Mouse (Mus musculus) brown adipose tissue, adult 24 weeks (tissue): Measurements from ENCODE around the gene Fam57b. TPM values are rescaled to one million over a fixed set of nuclear protein-coding genes. Genes with fewer than 3 reads are reported as not detected.

Experiments used
- H3K27ac ChIP-seq: fragments of 200-500 bp; replicated peaks from 2 replicates; pipeline ENCODE4 v1.5.1; 2012; ENCODE audit warnings: low read depth, mild to moderate bottlenecking, low read length
- H3K4me1 ChIP-seq: fragments of 200-500 bp; 2 replicates; pipeline ENCODE4 v1.6.1; 2012; ENCODE audit warnings: low read length, mixed read lengths; ENCODE audit not compliant: control insufficient read depth, insufficient read depth, insufficient read length
- H3K4me3 ChIP-seq: fragments of 200-500 bp; 2 replicates; pipeline ENCODE4 v1.5.1; 2012; ENCODE audit warnings: low read depth, mild to moderate bottlenecking, low read length, moderate library complexity; ENCODE audit not compliant: insufficient read depth
- polyA plus RNA-seq: library from polyadenylated mRNA; stranded (reverse); fragments of >200 nt; gene quantifications from 2 replicates; pipeline ENCODE4 v1.2.4, GENCODE M21; 2012; ENCODE audit not compliant: missing spikeins, insufficient read depth, insufficient read length

The Fam57b gene
- 50.7 and 63.7 TPM in 2 replicates for polyA plus RNA-seq

- H3K4me3 ChIP-seq = peak within 1 kb of the TSS; percentile 90
- H3K27ac ChIP-seq = peak within 1 kb of the TSS; percentile 97
- H3K4me1 ChIP-seq = no peaks in the 10 kb centered on the region; the same call in 1 of the 2 replicates
These were observed at the start of gene Fam57b for GRCm38 (mm10) chr7:126797411-126798126. TSS of gene Fam57b (plus strand) at chr7:126797668.

DNA sequence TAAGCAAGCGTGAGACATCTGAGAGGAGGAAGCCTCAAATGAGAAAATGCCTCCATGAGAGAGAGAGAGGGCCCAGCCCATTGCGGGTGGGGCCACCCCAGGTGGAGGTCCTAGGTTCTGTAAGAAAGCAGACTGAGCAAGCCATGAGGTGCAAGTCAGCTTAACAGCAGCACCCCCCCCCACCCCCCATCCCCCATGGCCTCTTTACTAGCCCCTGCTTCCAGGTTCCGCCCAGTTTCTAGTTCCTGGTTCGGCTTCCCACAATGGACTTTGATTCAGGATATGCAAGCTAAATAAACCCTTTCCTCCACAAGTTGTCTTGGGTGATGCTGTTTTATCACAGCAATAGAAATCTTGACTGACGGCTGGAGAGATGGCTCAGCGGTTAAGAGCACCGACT is 48.6 kb upstream of the Fam57b start:
- H3K4me1 ChIP-seq = no peaks in the 10 kb centered on the region
- H3K27ac ChIP-seq = peak overlapping the region; percentile 56; the same call in 1 of the 2 replicates
- no peak overlapping the region for H3K4me3 ChIP-seq

DNA sequence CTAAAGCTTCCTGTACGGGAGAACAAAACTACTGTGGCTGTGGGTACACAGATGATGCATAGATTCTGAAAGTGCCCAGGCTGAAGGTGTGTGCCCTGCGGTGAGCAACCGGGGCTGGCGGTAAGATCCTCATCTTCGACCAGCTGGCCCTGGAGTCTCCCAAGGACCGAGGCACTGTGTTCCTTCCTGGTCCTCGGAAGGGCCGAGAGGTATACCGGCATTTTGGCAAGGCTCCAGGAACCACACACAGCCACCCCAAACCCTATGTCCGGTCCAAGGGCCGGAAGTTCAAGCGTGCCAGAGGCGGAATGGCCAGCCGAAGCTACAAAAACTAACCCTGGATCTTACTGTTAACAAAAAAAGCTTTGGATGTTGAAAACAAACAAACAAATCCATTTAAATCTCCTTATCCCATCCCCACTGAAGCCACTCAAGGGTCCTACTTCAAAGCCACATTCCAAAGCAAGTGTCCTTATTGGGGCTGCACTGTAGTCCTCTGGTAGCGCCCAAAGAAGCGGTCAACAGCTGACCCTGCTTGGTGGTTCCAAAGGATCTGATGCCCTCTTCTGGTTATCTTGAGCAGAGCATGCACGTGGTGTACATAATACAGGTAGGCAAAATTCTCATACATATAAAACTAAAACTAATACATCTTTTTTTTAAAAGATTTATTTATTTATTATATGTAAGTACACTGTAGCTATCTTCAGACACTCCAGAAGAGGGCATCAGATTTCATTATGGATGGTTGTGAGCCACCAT is 47.7 kb upstream of the Fam57b start:
- no peak overlapping the region for H3K4me3 ChIP-seq
- H3K4me1 ChIP-seq = no peaks in the 10 kb centered on the region
- no peak overlapping the region for H3K27ac ChIP-seq

- Histone ChIP-seq H3K4me1 (peaks cover 2% of the 10 kb centered on the region; the same call in 1 of the 2 replicates), H3K27ac (peak overlapping the region; percentile 56), H3K4me3 (0 out of 2 replicates have a peak overlapping the region, but pooled peaks have one; percentile 10)
These were observed 42.6 kb upstream of the Fam57b start for GRCm38 (mm10) chr7:126754866-126755265.

DNA sequence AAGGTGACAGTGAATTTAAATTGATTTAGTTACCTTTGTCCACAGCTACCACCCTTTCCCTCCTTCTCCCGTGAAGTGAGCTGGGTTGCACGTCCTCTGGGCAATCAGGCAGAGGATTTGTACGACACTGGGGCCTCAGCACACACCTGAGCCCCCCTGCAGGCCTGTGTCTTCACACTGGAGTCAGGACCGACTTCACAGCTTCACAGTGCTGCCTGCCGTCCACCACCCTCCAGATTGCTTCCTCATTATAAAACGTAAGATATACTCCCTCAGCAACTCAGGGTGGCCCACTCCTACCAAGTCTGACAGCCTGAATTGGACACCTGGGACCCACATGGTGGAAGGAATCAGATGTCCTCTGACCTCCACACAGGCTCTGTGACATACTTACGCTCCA is 38.9 kb upstream of the Fam57b start:
- Histone ChIP-seq H3K4me3 (no peak overlapping the region), H3K27ac (no peak overlapping the region), H3K4me1 (peaks cover 17% of the 10 kb centered on the region)

DNA sequence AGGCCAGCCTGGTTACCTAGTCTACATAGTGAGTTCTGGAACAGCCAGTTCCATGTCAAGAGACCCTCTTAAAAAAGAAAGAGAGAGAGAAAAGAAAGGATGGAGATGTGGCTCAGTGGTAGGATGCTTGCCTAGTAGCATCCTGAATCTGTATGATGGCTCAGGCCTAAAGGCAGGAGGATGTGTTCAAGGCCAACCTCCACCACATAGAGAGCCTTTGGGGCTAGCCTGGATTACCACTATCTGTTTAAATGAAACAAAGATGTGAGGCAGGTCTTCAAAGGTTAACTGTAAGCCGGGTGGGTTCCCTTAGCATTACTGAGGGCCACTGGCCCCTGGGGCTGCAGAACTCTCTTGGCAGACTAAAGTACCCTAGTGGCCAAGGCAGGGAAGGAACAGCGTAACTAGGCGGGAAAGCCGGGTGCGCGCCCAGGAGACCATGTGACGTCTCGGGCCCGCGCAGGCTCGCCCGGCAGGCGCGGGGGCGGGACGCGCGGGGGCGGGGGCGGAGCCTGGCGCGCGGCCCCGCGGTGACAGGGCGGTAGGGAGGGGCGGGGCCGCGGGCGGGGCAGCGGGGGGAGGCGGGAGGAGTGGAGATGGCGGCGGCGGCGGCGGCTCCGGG is 38.3 kb upstream of the Fam57b start, which contains the start of gene Mapk3:
TSS of gene Mapk3 (plus strand) at position 552 of the 622 bp plus-strand sequence.
- Histone ChIP-seq H3K4me3 (peak within 1 kb of the TSS; percentile 98), H3K27ac (peak within 1 kb of the TSS; percentile 92), H3K4me1 (peaks cover 17% of the 10 kb centered on the region)

- H3K27ac ChIP-seq = peak overlapping the region; percentile 92
- peaks cover 17% of the 10 kb centered on the region for H3K4me1 ChIP-seq
- peak overlapping the region; percentile 98 for H3K4me3 ChIP-seq
These were observed 37.6 kb upstream of the Fam57b start for GRCm38 (mm10) chr7:126759672-126760390.

DNA sequence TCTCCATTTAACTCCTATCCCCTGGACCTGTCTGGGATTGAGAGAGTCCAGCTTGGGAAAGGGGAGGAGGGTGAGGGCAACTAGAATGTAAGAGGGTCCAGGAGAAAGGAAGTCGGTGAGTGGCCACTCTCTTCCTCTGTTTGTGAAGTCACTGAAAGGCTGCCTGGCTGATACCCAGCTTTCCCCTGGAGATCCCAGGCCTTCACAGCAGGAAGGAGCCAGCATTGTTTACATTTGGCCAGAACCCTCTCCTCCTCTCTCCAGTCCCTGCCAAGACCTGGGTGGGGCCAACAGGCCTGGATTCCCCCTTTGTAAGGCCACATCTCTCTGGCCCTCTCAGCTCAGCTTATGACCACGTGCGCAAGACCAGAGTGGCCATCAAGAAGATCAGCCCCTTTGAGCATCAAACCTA is 37.1 kb upstream of the Fam57b start:
- peaks cover 15% of the 10 kb centered on the region for H3K4me1 ChIP-seq
- peak overlapping the region; percentile 98 for H3K4me3 ChIP-seq
- H3K27ac ChIP-seq = peak overlapping the region; percentile 92

- H3K27ac ChIP-seq = peak overlapping the region; percentile 54
- peak overlapping the region; percentile 98 for H3K4me3 ChIP-seq
- peaks cover 15% of the 10 kb centered on the region for H3K4me1 ChIP-seq
These were observed 36.5 kb upstream of the Fam57b start for GRCm38 (mm10) chr7:126760956-126761355.

DNA sequence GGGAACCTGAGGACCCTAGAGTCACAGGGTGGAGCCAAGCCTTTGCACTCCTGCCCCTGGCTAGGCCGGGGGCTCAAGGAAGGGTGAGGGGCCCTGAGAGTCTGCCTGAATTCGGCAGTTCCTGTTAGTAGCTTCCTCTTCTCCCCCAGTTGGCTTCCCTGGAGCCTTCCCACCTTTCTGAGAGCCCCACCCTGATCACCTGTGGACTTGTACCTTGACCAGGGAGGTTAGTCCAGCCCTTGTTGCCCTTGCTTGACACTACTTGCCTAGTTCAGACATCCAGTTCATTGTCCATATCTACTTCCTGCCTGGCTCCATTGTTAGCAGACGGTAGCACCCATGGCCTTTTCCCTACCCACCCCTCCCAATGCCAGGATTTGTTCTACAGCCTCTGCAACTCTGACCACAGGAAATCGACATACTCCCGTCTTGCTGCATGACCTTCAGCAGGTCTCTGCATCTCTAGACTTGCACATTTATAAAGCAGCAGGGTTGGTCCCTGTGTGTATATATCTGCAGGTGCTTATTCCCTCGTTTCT is 35.9 kb upstream of the Fam57b start:
- Histone ChIP-seq H3K4me1 (peaks cover 15% of the 10 kb centered on the region), H3K4me3 (peak overlapping the region; percentile 98), H3K27ac (peak overlapping the region; percentile 54)

DNA sequence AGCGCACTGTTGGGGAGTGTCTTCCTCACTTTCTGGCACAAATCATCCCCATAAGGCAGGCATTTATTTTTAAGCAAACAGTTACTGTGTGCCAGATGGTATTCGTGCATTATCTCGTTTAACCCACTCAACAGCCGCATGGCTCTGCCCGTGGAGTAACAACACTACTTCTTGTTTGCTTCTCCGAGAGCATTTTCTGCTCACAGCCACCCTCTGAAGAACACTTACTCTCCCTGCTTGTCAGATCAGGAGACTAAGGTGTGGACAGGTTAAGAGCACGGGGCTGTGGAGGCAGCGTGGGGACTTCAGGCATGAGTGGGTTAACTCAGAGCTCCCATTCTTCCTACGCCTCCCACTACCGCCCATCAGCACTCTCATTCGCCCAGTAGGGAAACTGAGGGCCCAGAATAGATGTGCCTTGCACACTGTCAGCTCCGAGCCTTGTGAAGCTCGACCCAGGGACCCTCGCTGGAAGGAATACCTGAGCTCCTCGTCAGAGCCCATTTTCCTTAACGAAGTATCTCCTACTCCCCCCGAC is 34.9 kb upstream of the Fam57b start:
- Histone ChIP-seq H3K27ac (no peak overlapping the region), H3K4me3 (no peak overlapping the region), H3K4me1 (peaks cover 15% of the 10 kb centered on the region)

DNA sequence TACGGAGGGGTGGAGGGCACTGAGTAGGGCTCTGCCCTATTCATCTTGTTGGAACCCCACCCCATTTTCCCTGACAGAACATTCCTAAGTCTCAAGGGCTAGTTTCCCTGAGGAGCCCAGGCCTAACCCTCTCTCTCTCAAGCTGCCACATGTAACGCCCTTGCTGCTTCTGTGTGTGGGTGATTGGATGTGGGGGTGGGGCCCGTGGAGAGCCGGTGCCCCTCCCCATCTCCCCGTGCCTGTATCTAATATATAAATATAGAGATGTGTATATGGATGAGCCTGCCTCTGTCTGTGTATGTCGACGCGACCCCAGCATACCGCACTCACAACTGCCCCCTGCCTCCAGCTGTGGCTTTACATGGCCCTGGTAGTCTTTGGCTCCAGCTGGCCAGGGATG is 31.9 kb upstream of the Fam57b start:
- H3K27ac ChIP-seq = no peak overlapping the region
- H3K4me1 ChIP-seq = peaks cover 14% of the 10 kb centered on the region

DNA sequence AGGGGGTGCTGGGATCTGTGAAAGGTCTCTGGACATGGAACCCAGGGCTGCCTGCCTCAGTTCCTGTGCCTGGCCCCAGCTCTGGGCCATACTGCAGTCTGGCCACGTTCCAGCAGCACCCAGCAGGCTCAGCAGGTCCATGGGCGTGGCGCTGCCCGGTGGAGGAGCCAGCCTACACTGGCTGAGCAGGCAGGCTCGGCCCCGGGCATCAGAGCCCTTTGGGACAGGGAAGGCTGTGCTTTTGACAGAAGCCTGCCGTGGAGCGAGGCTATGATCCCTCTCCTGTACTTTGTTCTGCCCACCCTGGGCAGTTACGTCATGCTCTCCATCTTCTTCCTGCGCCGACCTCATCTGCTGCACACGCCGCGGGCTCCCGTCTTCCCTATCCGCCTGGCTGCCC is 31.3 kb upstream of the Fam57b start, which contains the start of gene Gdpd3:
TSS of gene Gdpd3 (plus strand) at position 134 of the 400 bp plus-strand sequence.
- H3K4me1 ChIP-seq = peaks cover 7% of the 10 kb centered on the region
- H3K4me3 ChIP-seq = no peak within 1 kb of the TSS

More for the DNA sequence above, 31.9 kb upstream of the Fam57b start:
- H3K4me3 ChIP-seq = no peak overlapping the region

DNA sequence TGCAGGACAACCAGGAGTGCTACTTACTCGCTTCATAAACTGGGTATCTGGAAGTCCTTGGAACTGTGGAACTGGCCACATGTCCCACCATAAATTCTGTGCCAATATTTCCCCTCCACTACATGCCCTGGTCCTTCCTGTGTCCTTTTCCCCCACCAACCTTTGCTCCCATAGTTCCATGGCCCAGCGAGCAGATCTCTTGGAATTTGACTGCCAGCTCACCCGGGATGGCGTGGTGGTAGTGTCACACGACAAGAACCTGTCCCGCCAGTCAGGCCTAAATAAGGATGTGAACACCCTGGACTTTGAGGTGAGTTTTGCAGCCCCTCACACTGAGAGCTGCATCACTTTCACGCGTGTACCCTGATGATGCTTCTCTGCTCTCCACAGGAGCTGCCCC is 30.5 kb upstream of the Fam57b start:
- H3K27ac ChIP-seq = no peak overlapping the region

More for the DNA sequence above, 31.3 kb upstream of the Fam57b start, which contains the start of gene Gdpd3:
- H3K27ac ChIP-seq = no peak within 1 kb of the TSS

More for the DNA sequence above, 30.5 kb upstream of the Fam57b start:
- H3K4me1 ChIP-seq = 0 out of 2 replicates have a peak, but pooled peaks cover 3% of the 10 kb centered on the region
- H3K4me3 ChIP-seq = no peak overlapping the region
